Mouse (Mus musculus): ENCODE measurements around the gene Plekhm2. TPM values are rescaled to one million over a fixed set of nuclear protein-coding genes. Genes with fewer than 3 reads are reported as not detected.

Gene Plekhm2
- total and polyA plus RNA-seq, 3 experiments: 6.5 to 15.4 TPM; not detected in 1

- DNase-seq (ENCODE audit: low read depth, low spot score): no peak
- no peak overlapping the region for H3K4me3 ChIP-seq (ENCODE audit: control insufficient read depth in 1 of 2, insufficient read depth in 1 of 2, low read depth in 2 of 2, low read length in 2 of 2)
- no peaks in the 10 kb centered on the region for H3K4me1 ChIP-seq (ENCODE audit: control insufficient read depth in 1 of 2, insufficient read depth in 2 of 2, low read length in 2 of 2)
- no peak overlapping the region for H3K9ac ChIP-seq (ENCODE audit: control insufficient read depth, low read depth, low read length, poor library complexity, severe bottlenecking)
- no peaks in the 10 kb centered on the region for H3K9me3 ChIP-seq (replicated peaks; ENCODE audit: insufficient read depth, low read length)
- H3K79me2 ChIP-seq (ENCODE audit: control insufficient read depth, insufficient read depth, low read length, poor library complexity): no peaks in the 10 kb centered on the region
- H3K27me3 ChIP-seq (ENCODE audit: control insufficient read depth in 1 of 2, insufficient read depth in 2 of 2, low read length in 2 of 2): no peaks in the 10 kb centered on the region
- TF ChIP-seq POLR2A (IDR thresholded peaks at IDR 0.05; ENCODE audit: control insufficient read depth in 1 of 2, insufficient read depth in 1 of 2, low read depth in 1 of 2, low read length in 2 of 2, poor library complexity in 1 of 2) (no peak), HCFC1 (IDR thresholded peaks at IDR 0.05; ENCODE audit: low read depth, low read length) (no peak), ELF1 (IDR thresholded peaks at IDR 0.05; ENCODE audit: low read depth, low read length) (no peak), MYB (IDR thresholded peaks at IDR 0.05; ENCODE audit: low read depth, low read length) (no peak), MAFK (IDR thresholded peaks at IDR 0.05; ENCODE audit: borderline replicate concordance, low read depth, low read length) (no peak), MYC (IDR thresholded peaks at IDR 0.05; ENCODE audit: low read depth, low read length) (no peak), ZKSCAN1 (IDR thresholded peaks at IDR 0.05; ENCODE audit: low read depth, low read length) (no peak), ZMIZ1 (IDR thresholded peaks at IDR 0.05; ENCODE audit: low read depth, low read length) (no peak), USF1 (IDR thresholded peaks at IDR 0.05; ENCODE audit: low read depth, low read length) (no peak), POLR2AphosphoS2 (IDR thresholded peaks at IDR 0.05; ENCODE audit: low read length) (no peak), TAL1 (IDR thresholded peaks at IDR 0.05; ENCODE audit: low read length) (no peak), ZC3H11A (IDR thresholded peaks at IDR 0.05; ENCODE audit: low read depth, low read length) (no peak), USF2 (IDR thresholded peaks at IDR 0.05; ENCODE audit: borderline replicate concordance in 1 of 2, insufficient read depth in 1 of 2, low read depth in 1 of 2, low read length in 2 of 2) (no peak), BHLHE40 (IDR thresholded peaks at IDR 0.05; ENCODE audit: borderline replicate concordance, low read depth, low read length) (no peak), SIN3A (IDR thresholded peaks at IDR 0.05; ENCODE audit: low read length) (no peak)
- H3K27ac ChIP-seq (ENCODE audit: control insufficient read depth, low read depth, low read length): no peak overlapping the region
- H3K36me3 ChIP-seq (ENCODE audit: control insufficient read depth in 1 of 2, insufficient read depth in 2 of 2, low read length in 2 of 2): no peaks in the 10 kb centered on the region; a peak in 1 of 4 replicates
These were observed 16.4 kb downstream of the Plekhm2 start for GRCm38 (mm10) chr4:141648262-141648661.

GRCm38 (mm10) chr4:141647187-141647586 is 17.5 kb downstream of the Plekhm2 start:
- no peaks in the 10 kb centered on the region; a peak in 1 of 4 replicates for H3K36me3 ChIP-seq (ENCODE audit: control insufficient read depth in 1 of 2, insufficient read depth in 2 of 2, low read length in 2 of 2)
- H3K79me2 ChIP-seq (ENCODE audit: control insufficient read depth, insufficient read depth, low read length, poor library complexity): no peaks in the 10 kb centered on the region
- H3K27ac ChIP-seq (ENCODE audit: control insufficient read depth, low read depth, low read length): no peak overlapping the region
- no peak overlapping the region for H3K9ac ChIP-seq (ENCODE audit: control insufficient read depth, low read depth, low read length, poor library complexity, severe bottlenecking)
- TF ChIP-seq SMC3 (IDR thresholded peaks at IDR 0.05; ENCODE audit: low read depth, low read length) (no peak), USF1 (IDR thresholded peaks at IDR 0.05; ENCODE audit: low read depth, low read length) (no peak), POLR2A (IDR thresholded peaks at IDR 0.05; ENCODE audit: control insufficient read depth in 1 of 2, insufficient read depth in 1 of 2, low read depth in 1 of 2, low read length in 2 of 2, poor library complexity in 1 of 2) (no peak), EP300 (IDR thresholded peaks at IDR 0.05; ENCODE audit: low read depth in 1 of 2, low read length in 2 of 2) (no peak), ZNF384 (IDR thresholded peaks at IDR 0.05; ENCODE audit: low read depth, low read length) (no peak)
- no peaks in the 10 kb centered on the region for H3K27me3 ChIP-seq (ENCODE audit: control insufficient read depth in 1 of 2, insufficient read depth in 2 of 2, low read length in 2 of 2)
- no peak for DNase-seq (ENCODE audit: low read depth, low spot score)
- no peaks in the 10 kb centered on the region for H3K4me1 ChIP-seq (ENCODE audit: control insufficient read depth in 1 of 2, insufficient read depth in 2 of 2, low read length in 2 of 2)
- no peaks in the 10 kb centered on the region for H3K9me3 ChIP-seq (replicated peaks; ENCODE audit: insufficient read depth, low read length)
- no peak overlapping the region for H3K4me3 ChIP-seq (ENCODE audit: control insufficient read depth in 1 of 2, insufficient read depth in 1 of 2, low read depth in 2 of 2, low read length in 2 of 2)

Data from MEL (cell line).